Mouse (Mus musculus) G1E (cell line): ENCODE results near the gene Sbno2.

Experiments
- CTCF ChIP-seq: IDR thresholded peaks from 2 replicates; pipeline ENCODE4 v1.5.1; 2012; ENCODE audit warnings: low read depth, low read length, inconsistent platforms, mixed read lengths
- GATA2 ChIP-seq: IDR thresholded peaks from 2 replicates; pipeline ENCODE4 v1.6.1; 2012; ENCODE audit warnings: low read depth, low read length, inconsistent platforms, borderline replicate concordance

- TF ChIP-seq CTCF, result no peak
- TF ChIP-seq GATA2, result no peak
Observed at GRCm38 (mm10) chr10:80069948-80070450, 35.4 kb downstream of the Sbno2 start.
